Mouse (Mus musculus): ENCODE data around the gene Chrm3. TPM values are rescaled to one million over a fixed set of nuclear protein-coding genes. Genes with fewer than 3 reads are reported as not detected.

The Chrm3 gene
- polyA plus RNA-seq, 1 experiment from 2014 or later, result 0.62 TPM

- H3K27ac ChIP-seq (ENCODE audit: low read length), result no peak overlapping the region
- no peak overlapping the region for H3K4me3 ChIP-seq (ENCODE audit: low read length)
- H3K9me3 ChIP-seq (ENCODE audit: low read length), result no peaks in the 10 kb centered on the region
- H3K9ac ChIP-seq (replicated peaks; ENCODE audit: low read length), result no peak overlapping the region
- ATAC-seq (ENCODE audit: low FRiP score, low TSS enrichment), result no peak
- no peaks in the 10 kb centered on the region for H3K36me3 ChIP-seq (ENCODE audit: insufficient read depth, low read length)
- no peak overlapping the region for H3K4me2 ChIP-seq (replicated peaks; ENCODE audit: low read depth, low read length)
- no peaks in the 10 kb centered on the region for H3K4me1 ChIP-seq (ENCODE audit: insufficient read depth, low read length)
- no peaks in the 10 kb centered on the region for H3K27me3 ChIP-seq (ENCODE audit: insufficient read depth, low read length)
- WGBS, result 91% methylated on average over 4 of the region's 4 CpGs
Measured at GRCm38 (mm10) chr13:10183837-10184236, 176.8 kb downstream of the Chrm3 start.

GRCm38 (mm10) chr13:10182756-10183155, 177.9 kb downstream of the Chrm3 start:
- Histone ChIP-seq H3K4me1 (ENCODE audit: insufficient read depth, low read length) (no peaks in the 10 kb centered on the region), H3K9ac (replicated peaks; ENCODE audit: low read length) (no peak overlapping the region), H3K27me3 (ENCODE audit: insufficient read depth, low read length) (no peaks in the 10 kb centered on the region), H3K36me3 (ENCODE audit: insufficient read depth, low read length) (no peaks in the 10 kb centered on the region), H3K9me3 (ENCODE audit: low read length) (no peaks in the 10 kb centered on the region), H3K27ac (ENCODE audit: low read length) (no peak overlapping the region), H3K4me2 (replicated peaks; ENCODE audit: low read depth, low read length) (no peak overlapping the region), H3K4me3 (ENCODE audit: low read length) (no peak overlapping the region)
- WGBS, result 66% methylated on average over 2 of the region's 2 CpGs
- no peak for ATAC-seq (ENCODE audit: low FRiP score, low TSS enrichment)

GRCm38 (mm10) chr13:10170529-10170928, 190.1 kb downstream of the Chrm3 start:
- no peak overlapping the region for H3K4me3 ChIP-seq (ENCODE audit: low read length)
- no peak overlapping the region for H3K27ac ChIP-seq (ENCODE audit: low read length)
- no peaks in the 10 kb centered on the region for H3K36me3 ChIP-seq (ENCODE audit: insufficient read depth, low read length)
- no peak for ATAC-seq (ENCODE audit: low FRiP score, low TSS enrichment)
- 93% methylated on average over 2 of the region's 2 CpGs for WGBS
- H3K9me3 ChIP-seq (ENCODE audit: low read length), result no peaks in the 10 kb centered on the region
- no peak overlapping the region for H3K9ac ChIP-seq (replicated peaks; ENCODE audit: low read length)
- H3K27me3 ChIP-seq (ENCODE audit: insufficient read depth, low read length), result no peaks in the 10 kb centered on the region
- H3K4me1 ChIP-seq (ENCODE audit: insufficient read depth, low read length), result no peaks in the 10 kb centered on the region
- H3K4me2 ChIP-seq (replicated peaks; ENCODE audit: low read depth, low read length), result no peak overlapping the region

GRCm38 (mm10) chr13:10163354-10163753, 197.3 kb downstream of the Chrm3 start:
- Histone ChIP-seq H3K27me3 (ENCODE audit: insufficient read depth, low read length) (no peaks in the 10 kb centered on the region), H3K4me1 (ENCODE audit: insufficient read depth, low read length) (no peaks in the 10 kb centered on the region), H3K27ac (ENCODE audit: low read length) (no peak overlapping the region), H3K36me3 (ENCODE audit: insufficient read depth, low read length) (no peaks in the 10 kb centered on the region), H3K4me2 (replicated peaks; ENCODE audit: low read depth, low read length) (no peak overlapping the region), H3K9me3 (ENCODE audit: low read length) (no peaks in the 10 kb centered on the region), H3K4me3 (ENCODE audit: low read length) (no peak overlapping the region), H3K9ac (replicated peaks; ENCODE audit: low read length) (no peak overlapping the region)
- no peak for ATAC-seq (ENCODE audit: low FRiP score, low TSS enrichment)

- 87% methylated on average over 3 of the region's 3 CpGs for WGBS
- Histone ChIP-seq H3K9ac (replicated peaks; ENCODE audit: low read length) (no peak overlapping the region), H3K36me3 (ENCODE audit: insufficient read depth, low read length) (no peaks in the 10 kb centered on the region)
Measured at GRCm38 (mm10) chr13:10157496-10157895, 203.2 kb downstream of the Chrm3 start.

GRCm38 (mm10) chr13:10140573-10140972, 220.1 kb downstream of the Chrm3 start:
- Histone ChIP-seq H3K4me1 (ENCODE audit: insufficient read depth, low read length) (no peaks in the 10 kb centered on the region), H3K4me2 (replicated peaks; ENCODE audit: low read depth, low read length) (no peak overlapping the region), H3K9ac (replicated peaks; ENCODE audit: low read length) (no peak overlapping the region), H3K9me3 (ENCODE audit: low read length) (no peaks in the 10 kb centered on the region), H3K27me3 (ENCODE audit: insufficient read depth, low read length) (no peaks in the 10 kb centered on the region), H3K4me3 (ENCODE audit: low read length) (no peak overlapping the region), H3K36me3 (ENCODE audit: insufficient read depth, low read length) (no peaks in the 10 kb centered on the region), H3K27ac (ENCODE audit: low read length) (no peak overlapping the region)
- no peak for ATAC-seq (ENCODE audit: low FRiP score, low TSS enrichment)
- 73% methylated on average over 4 of the region's 4 CpGs for WGBS

More at GRCm38 (mm10) chr13:10157496-10157895, 203.2 kb downstream of the Chrm3 start:
- ATAC-seq (ENCODE audit: low FRiP score, low TSS enrichment), result no peak
- Histone ChIP-seq H3K27me3 (ENCODE audit: insufficient read depth, low read length) (no peaks in the 10 kb centered on the region), H3K27ac (ENCODE audit: low read length) (no peak overlapping the region), H3K9me3 (ENCODE audit: low read length) (no peaks in the 10 kb centered on the region), H3K4me3 (ENCODE audit: low read length) (no peak overlapping the region), H3K4me2 (replicated peaks; ENCODE audit: low read depth, low read length) (no peak overlapping the region), H3K4me1 (ENCODE audit: insufficient read depth, low read length) (no peaks in the 10 kb centered on the region)

GRCm38 (mm10) chr13:10138878-10139277, 221.8 kb downstream of the Chrm3 start:
- WGBS, result 91% methylated on average over 4 of the region's 4 CpGs

GRCm38 (mm10) chr13:10131064-10131463, 229.6 kb downstream of the Chrm3 start:
- Histone ChIP-seq H3K27me3 (ENCODE audit: insufficient read depth, low read length) (no peaks in the 10 kb centered on the region), H3K4me2 (replicated peaks; ENCODE audit: low read depth, low read length) (no peak overlapping the region), H3K9ac (replicated peaks; ENCODE audit: low read length) (no peak overlapping the region), H3K9me3 (ENCODE audit: low read length) (no peaks in the 10 kb centered on the region), H3K36me3 (ENCODE audit: insufficient read depth, low read length) (no peaks in the 10 kb centered on the region), H3K4me3 (ENCODE audit: low read length) (no peak overlapping the region), H3K27ac (ENCODE audit: low read length) (no peak overlapping the region), H3K4me1 (ENCODE audit: insufficient read depth, low read length) (no peaks in the 10 kb centered on the region)
- ATAC-seq (ENCODE audit: low FRiP score, low TSS enrichment), result no peak
- WGBS, result 60% methylated on average over 2 of the region's 2 CpGs

More at GRCm38 (mm10) chr13:10138878-10139277, 221.8 kb downstream of the Chrm3 start:
- Histone ChIP-seq H3K27me3 (ENCODE audit: insufficient read depth, low read length) (no peaks in the 10 kb centered on the region), H3K36me3 (ENCODE audit: insufficient read depth, low read length) (no peaks in the 10 kb centered on the region), H3K4me1 (ENCODE audit: insufficient read depth, low read length) (no peaks in the 10 kb centered on the region), H3K4me2 (replicated peaks; ENCODE audit: low read depth, low read length) (no peak overlapping the region), H3K27ac (ENCODE audit: low read length) (no peak overlapping the region), H3K4me3 (ENCODE audit: low read length) (no peak overlapping the region), H3K9me3 (ENCODE audit: low read length) (no peaks in the 10 kb centered on the region), H3K9ac (replicated peaks; ENCODE audit: low read length) (no peak overlapping the region)
- ATAC-seq (ENCODE audit: low FRiP score, low TSS enrichment), result no peak

GRCm38 (mm10) chr13:10112211-10112610, 248.4 kb downstream of the Chrm3 start:
- Histone ChIP-seq H3K4me2 (replicated peaks; ENCODE audit: low read depth, low read length) (no peak overlapping the region), H3K27ac (ENCODE audit: low read length) (no peak overlapping the region), H3K36me3 (ENCODE audit: insufficient read depth, low read length) (no peaks in the 10 kb centered on the region), H3K4me1 (ENCODE audit: insufficient read depth, low read length) (no peaks in the 10 kb centered on the region), H3K27me3 (ENCODE audit: insufficient read depth, low read length) (no peaks in the 10 kb centered on the region), H3K9me3 (ENCODE audit: low read length) (no peaks in the 10 kb centered on the region), H3K9ac (replicated peaks; ENCODE audit: low read length) (no peak overlapping the region), H3K4me3 (ENCODE audit: low read length) (no peak overlapping the region)
- 45% methylated on average over 2 of the region's 2 CpGs for WGBS
- no peak for ATAC-seq (ENCODE audit: low FRiP score, low TSS enrichment)

GRCm38 (mm10) chr13:10109542-10109941, 251.1 kb downstream of the Chrm3 start:
- WGBS, result 50% methylated on average over 1 of the region's 1 CpGs
- ATAC-seq (ENCODE audit: low FRiP score, low TSS enrichment), result 0 out of 2 replicates have a peak, but pooled peaks have one; percentile 75
- Histone ChIP-seq H3K36me3 (ENCODE audit: insufficient read depth, low read length) (no peaks in the 10 kb centered on the region), H3K27ac (ENCODE audit: low read length) (0 out of 2 replicates have a peak overlapping the region, but pooled peaks have one; percentile 4), H3K27me3 (ENCODE audit: insufficient read depth, low read length) (no peaks in the 10 kb centered on the region), H3K4me1 (ENCODE audit: insufficient read depth, low read length) (no peaks in the 10 kb centered on the region), H3K4me3 (ENCODE audit: low read length) (no peak overlapping the region), H3K4me2 (replicated peaks; ENCODE audit: low read depth, low read length) (no peak overlapping the region), H3K9me3 (ENCODE audit: low read length) (no peaks in the 10 kb centered on the region), H3K9ac (replicated peaks; ENCODE audit: low read length) (no peak overlapping the region)
